Mouse (Mus musculus) myocyte (in vitro differentiated cells): ENCODE measurements at regions not wholly inside any gene's neighbourhood (a gene's known extent, or its start where the extent isn't known, plus 50 kb on each side); places are given as distances from the start of the nearest gene placed in this dataset.

Source experiments
- CEBPB ChIP-seq: IDR thresholded peaks from 2 replicates; pipeline ENCODE4 v1.6.1; 2011; ENCODE audit warnings: mild to moderate bottlenecking, moderate library complexity; ENCODE audit not compliant: poor library complexity, insufficient read depth, severe bottlenecking
- E2F4 ChIP-seq: IDR thresholded peaks from one replicate; pipeline ENCODE4 v1.6.1; 2011; ENCODE audit warnings: mild to moderate bottlenecking, control low read depth, moderate library complexity; ENCODE audit not compliant: insufficient read depth
- MAX ChIP-seq: IDR thresholded peaks from one replicate; pipeline ENCODE4 v1.6.1; 2011; ENCODE audit warnings: low read depth, mild to moderate bottlenecking, control low read depth
- POLR2A ChIP-seq: IDR thresholded peaks from one replicate; pipeline ENCODE4 v1.6.1; 2011; ENCODE audit warnings: low read depth, mild to moderate bottlenecking, control low read depth, moderate library complexity; ENCODE audit not compliant: insufficient read length
- POLR2AphosphoS2 ChIP-seq: IDR thresholded peaks from one replicate; pipeline ENCODE4 v1.6.1; 2011; ENCODE audit warnings: low read depth, control low read depth; ENCODE audit not compliant: insufficient read length
- TCF12 ChIP-seq: IDR thresholded peaks from one replicate; pipeline ENCODE4 v1.6.1; 2011; ENCODE audit warnings: mild to moderate bottlenecking, control low read depth; ENCODE audit not compliant: poor library complexity, insufficient read depth, severe bottlenecking
- USF1 ChIP-seq: IDR thresholded peaks from one replicate; pipeline ENCODE4 v1.6.1; 2011; ENCODE audit warnings: low read depth, mild to moderate bottlenecking, control low read depth, moderate library complexity

- TF ChIP-seq MAX, result no peak
- no peak for TF ChIP-seq POLR2AphosphoS2
- TF ChIP-seq POLR2A, result no peak
- TF ChIP-seq TCF12, result no peak
- no peak for TF ChIP-seq E2F4
- no peak for TF ChIP-seq USF1
- no peak for TF ChIP-seq CEBPB
Observed at GRCm38 (mm10) chr1:143920256-143920655, 83.7 kb downstream of the Rgs2 start.
